Mouse (Mus musculus) liver, adult 2 months (tissue): ENCODE measurements around the gene Ralgapa2.

ENCODE experiments used
- CTCF ChIP-seq: fragments of 200-500 bp; IDR thresholded peaks from 2 replicates; pipeline ENCODE4 v1.5.1; 2011; ENCODE audit warnings: low read depth, low read length, control low read depth
- POLR2A ChIP-seq: fragments of 200-500 bp; IDR thresholded peaks from 2 replicates; pipeline ENCODE4 v1.6.1; 2011; ENCODE audit warnings: low read length, control low read depth; ENCODE audit not compliant: insufficient read depth; ENCODE audit errors: extremely low read depth

DNA sequence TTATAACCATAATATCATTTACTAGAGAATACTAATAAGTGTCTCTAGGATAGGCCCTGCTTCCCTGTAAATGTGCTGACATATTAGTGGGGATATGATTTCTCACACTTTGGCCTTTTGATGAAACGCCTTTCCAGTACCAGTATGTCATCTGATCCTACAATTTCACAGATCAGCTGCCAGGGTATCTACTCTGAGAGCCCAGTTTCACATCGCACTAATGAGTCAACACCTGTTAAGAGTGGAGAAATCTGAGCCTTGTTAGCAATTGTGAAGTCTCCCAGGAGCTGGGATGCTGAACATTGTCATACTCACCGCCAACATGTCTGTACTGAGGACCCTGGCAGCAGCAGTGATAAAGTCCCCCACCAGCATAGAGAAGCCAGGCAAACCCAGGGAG is 151.1 kb downstream of the Ralgapa2 start:
- TF ChIP-seq CTCF (no peak), POLR2A (no peak)
